Mouse (Mus musculus): ENCODE data around the gene Pdgfb.

DNA sequence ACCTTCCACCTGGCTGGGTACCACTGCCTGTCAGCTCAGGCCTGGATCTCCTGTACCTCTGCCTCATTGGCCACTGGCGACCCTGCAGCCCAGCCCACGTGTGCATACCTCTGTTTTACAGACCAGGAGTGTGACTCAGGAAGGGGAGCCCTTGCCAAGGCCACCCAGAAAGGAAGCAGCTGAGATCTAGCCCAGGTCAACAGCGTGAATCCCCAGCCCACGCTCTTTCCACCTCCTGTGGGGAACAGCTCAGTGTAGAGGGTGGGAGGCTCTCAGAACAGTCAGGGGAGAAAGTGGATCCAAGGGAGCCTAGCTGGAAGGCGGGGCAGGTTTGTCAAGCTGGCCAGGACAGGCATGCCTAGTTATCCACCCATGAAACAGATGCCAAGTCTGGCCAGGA is 48.0 kb upstream of the Pdgfb start:
- TF ChIP-seq CTCF (IDR thresholded peaks at IDR 0.05; ENCODE audit: low read depth) (no peak), EP300 (IDR thresholded peaks at IDR 0.05; ENCODE audit: low read depth) (no peak)
